Mouse (Mus musculus): Measurements from ENCODE around the gene Umodl1. TPM values are rescaled to one million over a fixed set of nuclear protein-coding genes. Genes with fewer than 3 reads are reported as not detected.

The Umodl1 gene
- polyA plus RNA-seq (2017; shearing (Covaris generic)), result under 1 TPM in 1 of 2 experiments, not detected in 1; 0.18 TPM

GRCm38 (mm10) chr17:30954340-30954739 is at the start of gene Umodl1:
TSS of gene Umodl1 (plus strand) at chr17:30954640.

GRCm38 (mm10) chr17:31057151-31057890 is 102.9 kb downstream of the Umodl1 start, which contains the start of gene Abcg1:
TSS of gene Abcg1 (plus strand) at chr17:31057675.

Other genes starting within 250 kb of the Umodl1 start
- gene Glp1r, start 52.8 kb upstream of the Umodl1 start, polyA plus RNA-seq (2017; shearing (Covaris generic)), result 1 to 10 TPM in 1 of 2 experiments, under 1 TPM in 1; 0.41 to 3.1 TPM
- gene Abcg1, start 103.0 kb downstream of the Umodl1 start, polyA plus RNA-seq (2017; shearing (Covaris generic)), result 10 to 100 TPM; 37.6 to 42.6 TPM
- gene Tff3, start 175.0 kb downstream of the Umodl1 start, polyA plus RNA-seq (2017; shearing (Covaris generic)), result not detected
- gene Tff2, start 189.6 kb downstream of the Umodl1 start, polyA plus RNA-seq (2017; shearing (Covaris generic)), result not detected
- not detected for gene Tff1, start 210.6 kb downstream of the Umodl1 start, polyA plus RNA-seq (2017; shearing (Covaris generic))
- 1 to 10 TPM; 1.8 to 2.9 TPM for gene Tmprss3, start 244.3 kb downstream of the Umodl1 start, polyA plus RNA-seq (2017; shearing (Covaris generic))